Mouse (Mus musculus) spleen, adult 2 months (tissue): ENCODE data around the gene Akap6.

Experiments
- CTCF ChIP-seq: fragments of 200-500 bp; IDR thresholded peaks from 2 replicates; pipeline ENCODE4 v1.5.1; 2011; ENCODE audit warnings: mild to moderate bottlenecking, inconsistent platforms; ENCODE audit not compliant: insufficient read depth, insufficient read length, insufficient replicate concordance; ENCODE audit errors: extremely low read depth
- POLR2A ChIP-seq: fragments of 200-500 bp; IDR thresholded peaks from 2 replicates; pipeline ENCODE4 v1.6.1; 2011; ENCODE audit warnings: low read depth, low read length, inconsistent platforms

DNA sequence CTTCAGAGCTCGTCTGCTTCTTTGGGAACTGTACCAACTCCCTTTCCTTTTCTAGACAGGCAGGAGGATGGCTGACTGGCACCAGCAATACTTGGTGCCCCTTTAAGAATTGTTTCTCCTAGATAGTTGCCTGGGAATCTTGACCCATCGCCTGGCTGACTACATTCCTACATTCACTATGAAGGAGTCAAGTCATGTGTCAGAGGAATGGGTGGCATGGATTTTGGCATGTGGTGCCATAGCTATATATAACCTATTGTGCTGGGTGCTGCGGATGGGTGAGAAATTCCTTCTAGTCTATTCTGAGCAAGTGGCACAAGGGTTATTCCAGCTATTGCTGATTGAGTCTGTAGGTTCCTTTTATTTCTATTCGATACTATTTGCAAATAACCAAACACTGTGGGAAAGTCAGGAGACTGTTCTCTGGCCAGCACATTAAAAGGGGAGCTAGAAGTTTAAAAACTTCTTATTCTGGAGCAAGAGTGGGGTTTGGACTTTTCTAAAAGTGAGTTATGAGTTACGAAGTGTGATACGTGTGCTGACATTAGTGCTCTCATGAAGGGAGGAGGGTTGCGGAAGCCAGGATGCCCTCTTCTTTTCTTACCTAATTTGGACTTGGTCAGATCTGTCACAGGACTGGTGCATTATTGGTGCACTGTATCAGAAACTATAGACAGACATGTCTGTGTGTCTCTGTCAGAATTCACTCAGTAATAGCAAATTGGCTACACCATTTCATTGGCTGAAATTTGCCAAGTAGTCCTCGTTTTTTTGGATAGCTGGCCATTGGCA is 178.0 kb downstream of the Akap6 start:
- TF ChIP-seq POLR2A (no peak), CTCF (no peak)
